Mouse (Mus musculus) kidney, postnatal 4 days (tissue): ENCODE data around the gene Smyd1.

Experiments used
- DNase-seq, 2 experiments: peaks; one replicate each; pipeline ENCODE4 v3.0.0; 2021; ENCODE audit warnings: mixed read lengths in 2 of 2

The Smyd1 gene

GRCm38 (mm10) chr6:71197636-71198535 lies 124.1 kb downstream of the Smyd1 start:
- DNase-seq, result no peak

GRCm38 (mm10) chr6:71196107-71196506 lies 125.9 kb downstream of the Smyd1 start:
- no peak for DNase-seq

DNA sequence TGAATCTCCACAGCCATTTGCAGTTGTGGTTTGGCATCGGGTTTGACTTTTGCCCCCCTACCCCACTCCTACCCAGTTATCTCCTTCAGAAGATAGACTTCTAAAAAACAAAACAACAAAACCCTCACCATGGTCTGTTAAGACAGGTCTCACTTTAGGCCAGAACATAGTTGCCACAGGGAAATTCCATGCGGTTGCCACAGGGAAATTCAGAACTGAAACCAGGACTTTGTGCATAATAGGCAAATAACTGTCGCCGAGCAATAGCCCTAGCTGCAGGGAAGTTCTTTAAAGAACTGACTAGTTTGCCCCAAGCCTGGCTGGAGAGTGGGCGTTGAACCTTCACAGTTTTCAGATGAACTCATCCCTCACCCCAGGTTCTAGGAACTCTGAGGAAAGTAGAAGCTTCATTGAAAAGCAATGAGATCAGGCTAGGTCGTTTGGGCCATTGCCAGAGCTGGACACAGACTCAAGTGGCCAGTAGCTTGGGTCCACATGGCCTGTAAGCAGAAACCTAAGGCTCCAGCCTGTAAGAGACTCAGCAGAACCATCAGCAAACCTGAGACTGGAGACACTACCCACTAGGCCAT lies 128.8 kb downstream of the Smyd1 start:
- no peak for DNase-seq

- no peak for DNase-seq
Measured at GRCm38 (mm10) chr6:71190501-71190900, 131.5 kb downstream of the Smyd1 start.

GRCm38 (mm10) chr6:71189578-71189977 lies 132.5 kb downstream of the Smyd1 start:
- DNase-seq, result no peak

GRCm38 (mm10) chr6:71184941-71185604 lies 137.0 kb downstream of the Smyd1 start:
- no peak for DNase-seq

- no peak for DNase-seq
Measured at GRCm38 (mm10) chr6:71180596-71180995, 141.4 kb downstream of the Smyd1 start.

GRCm38 (mm10) chr6:71172812-71173580 lies 149.0 kb downstream of the Smyd1 start:
- DNase-seq, result no peak

DNA sequence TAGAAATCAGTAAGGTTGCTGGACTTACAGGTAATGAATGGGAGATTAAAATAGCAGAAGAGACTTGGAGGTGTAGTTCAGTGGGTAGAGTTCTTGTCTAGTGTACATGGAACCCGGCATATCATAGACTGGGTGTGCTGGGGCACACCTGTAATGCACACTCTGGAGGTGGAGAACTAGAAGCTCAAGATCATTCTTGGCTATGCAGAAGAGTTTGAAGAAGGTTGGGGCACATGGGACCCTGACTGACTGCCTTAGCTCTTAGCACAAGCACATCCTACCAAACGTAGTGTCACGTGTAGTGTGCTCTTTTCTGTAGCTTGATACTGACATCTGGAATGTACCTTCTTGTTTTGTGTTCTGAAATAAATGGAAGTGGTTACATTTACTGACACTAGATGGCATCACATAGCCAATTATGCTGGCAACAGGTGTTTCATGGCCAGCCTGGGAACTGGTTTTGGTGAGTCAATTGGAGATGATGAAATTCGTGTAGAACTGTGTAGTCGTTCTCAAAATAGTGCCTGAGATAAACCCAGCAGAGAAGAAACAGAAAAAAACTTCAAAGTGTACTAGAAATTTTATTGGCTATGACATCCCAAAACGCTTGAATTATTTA lies 155.4 kb downstream of the Smyd1 start:
- DNase-seq, result no peak

- DNase-seq, result peak; percentile 41 to 62
Measured at GRCm38 (mm10) chr6:71164394-71164793, 157.6 kb downstream of the Smyd1 start.
